Mouse (Mus musculus): ENCODE measurements around the gene Itga4.

DNA sequence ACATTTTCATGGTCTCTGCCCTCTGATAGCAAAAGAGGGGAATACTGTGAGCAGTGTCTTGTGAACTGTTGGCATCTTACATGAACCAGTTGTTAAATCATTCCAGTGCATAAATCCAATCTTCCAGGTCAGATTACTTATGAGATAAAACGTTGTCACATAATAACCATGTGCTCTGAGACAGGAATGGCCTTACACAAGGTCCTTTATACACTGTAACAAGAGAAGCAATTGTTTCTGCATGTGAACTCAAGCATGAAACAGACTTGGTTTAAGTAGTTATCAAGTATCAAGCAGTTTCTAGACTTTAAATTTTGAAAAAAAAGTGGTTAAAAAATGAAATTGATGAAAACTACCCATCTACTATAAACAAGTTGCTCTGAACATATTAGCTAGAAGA lies 4.7 kb upstream of the Itga4 start:
- TF ChIP-seq GATA1 (IDR thresholded peaks at IDR 0.05; ENCODE audit: low read length) (no peak), TAL1 (IDR thresholded peaks at IDR 0.05; ENCODE audit: low read length) (no peak)
